Mouse (Mus musculus): ENCODE results near the gene Sik2. TPM values are rescaled to one million over a fixed set of nuclear protein-coding genes. Genes with fewer than 3 reads are reported as not detected.

Gene Sik2
- polyA plus RNA-seq, 1 experiment from 2014 or later: 14.3 TPM

DNA sequence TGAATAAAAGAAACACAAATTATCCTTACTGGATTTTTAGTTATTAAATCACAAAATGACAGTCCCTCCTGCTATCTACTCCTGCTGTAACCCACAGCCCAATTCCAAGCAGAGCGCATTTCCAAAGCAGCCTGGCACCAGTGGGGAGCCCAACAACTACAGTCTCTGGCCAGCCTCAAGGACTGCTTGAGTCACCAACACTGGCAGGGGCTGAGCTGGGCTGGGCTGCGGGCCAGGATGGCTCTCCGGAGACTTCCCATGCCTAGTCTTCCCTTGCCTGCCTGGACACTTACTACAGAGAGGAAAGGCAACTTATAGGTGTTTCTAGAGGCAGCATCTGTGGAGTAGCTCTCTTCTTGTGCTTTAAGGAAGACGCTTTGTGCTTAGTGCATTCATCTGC, 115.2 kb downstream of the Sik2 start:
- WGBS: 90% methylated on average over 4 of the region's 4 CpGs
- no peaks in the 10 kb centered on the region for H3K4me1 ChIP-seq
- H3K9ac ChIP-seq: no peak overlapping the region
- H3K27me3 ChIP-seq (replicated peaks): no peaks in the 10 kb centered on the region
- H3K9me3 ChIP-seq: no peaks in the 10 kb centered on the region
- H3K4me2 ChIP-seq (replicated peaks): no peak overlapping the region
- peaks cover 39% of the 10 kb centered on the region for H3K36me3 ChIP-seq
- H3K27ac ChIP-seq: no peak overlapping the region
- no peak for ATAC-seq (ENCODE audit: low FRiP score, low read depth)
- no peak overlapping the region for H3K4me3 ChIP-seq

DNA sequence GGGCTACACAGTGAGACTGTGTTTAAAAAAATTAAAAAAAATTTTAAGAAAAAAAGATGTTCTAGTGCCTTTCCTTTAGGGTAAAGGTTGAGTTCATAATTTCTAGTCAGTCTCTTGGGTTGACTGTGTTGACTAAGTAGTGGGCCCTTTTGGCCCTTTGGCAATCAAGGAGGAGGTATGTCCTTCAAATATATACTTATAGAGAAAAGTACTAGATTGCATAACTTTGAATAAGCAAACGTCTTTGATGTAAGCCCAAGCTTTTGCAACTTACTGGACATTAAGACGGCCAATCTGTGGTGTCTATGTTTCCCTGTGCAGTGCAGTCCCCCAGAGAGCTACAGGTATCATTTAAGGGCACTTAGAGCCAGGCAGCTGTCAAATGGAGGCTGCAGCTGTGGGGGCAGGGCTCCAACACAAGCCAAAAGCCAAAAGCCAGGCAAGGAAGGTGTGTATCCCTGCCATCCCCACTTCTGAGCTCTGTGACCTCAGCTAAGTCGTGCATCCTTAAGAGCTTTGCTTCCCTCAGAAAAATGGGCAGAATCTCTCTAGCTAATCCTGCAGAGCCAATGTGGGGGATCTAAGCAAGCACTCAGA, 118.3 kb downstream of the Sik2 start:
- no peak overlapping the region for H3K9ac ChIP-seq
- H3K27ac ChIP-seq: no peak overlapping the region
- no peaks in the 10 kb centered on the region for H3K9me3 ChIP-seq
- H3K4me1 ChIP-seq: no peaks in the 10 kb centered on the region
- H3K27me3 ChIP-seq (replicated peaks): no peaks in the 10 kb centered on the region
- no peak overlapping the region for H3K4me2 ChIP-seq (replicated peaks)
- H3K36me3 ChIP-seq: peaks cover 27% of the 10 kb centered on the region
- H3K4me3 ChIP-seq: no peak overlapping the region
- WGBS: 86% methylated on average over 3 of the region's 3 CpGs
- no peak for ATAC-seq (ENCODE audit: low FRiP score, low read depth)

DNA sequence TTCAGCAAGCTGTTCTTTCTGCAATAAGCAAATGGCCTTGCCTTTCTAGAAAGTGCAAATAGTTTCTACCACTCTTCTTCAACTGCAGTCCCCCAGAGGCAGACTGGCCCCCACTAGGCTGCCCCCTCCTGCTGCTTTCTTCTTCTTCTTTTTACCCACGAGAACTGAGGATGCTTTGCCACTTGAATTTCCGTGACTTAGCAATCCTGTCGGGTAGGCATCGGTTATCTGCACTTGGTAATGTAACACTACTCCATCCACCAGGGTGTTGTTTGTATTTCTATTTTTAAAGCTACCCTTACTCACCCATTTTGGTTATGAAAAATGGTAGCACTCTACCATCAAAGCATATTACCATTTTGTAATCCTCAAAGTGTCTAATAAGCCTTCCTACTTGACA, 118.9 kb downstream of the Sik2 start:
- WGBS: 87% methylated on average over 4 of the region's 4 CpGs
- peaks cover 22% of the 10 kb centered on the region; the same call in 1 of the 2 replicates for H3K36me3 ChIP-seq

DNA sequence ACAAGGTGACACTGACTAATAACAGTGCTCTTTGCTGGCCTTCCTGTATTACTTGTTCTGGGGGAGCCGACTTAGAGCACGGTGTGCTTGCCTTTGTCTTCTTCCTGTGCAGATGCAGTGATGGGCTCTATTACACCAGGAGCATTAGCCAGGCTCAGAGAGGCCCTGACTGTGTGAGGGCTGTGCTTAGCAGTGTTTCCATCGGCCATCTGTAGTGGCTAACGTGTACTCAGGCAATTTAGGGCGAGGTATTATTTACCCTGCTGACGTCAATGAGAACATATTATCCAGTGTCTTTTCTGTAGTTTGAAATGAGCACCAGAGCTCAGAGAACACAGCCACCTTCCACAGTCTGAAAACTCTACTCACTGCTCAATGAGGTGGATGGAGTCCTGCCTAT, 119.7 kb downstream of the Sik2 start:
- WGBS: 68% methylated on average over 6 of the region's 6 CpGs
- H3K36me3 ChIP-seq: peaks cover 18% of the 10 kb centered on the region; the same call in 1 of the 2 replicates
- no peak overlapping the region for H3K4me3 ChIP-seq

More for the DNA sequence above, 118.9 kb downstream of the Sik2 start:
- Histone ChIP-seq H3K27ac (no peak overlapping the region), H3K4me1 (no peaks in the 10 kb centered on the region), H3K27me3 (replicated peaks) (no peaks in the 10 kb centered on the region), H3K9me3 (no peaks in the 10 kb centered on the region), H3K4me3 (no peak overlapping the region), H3K4me2 (replicated peaks) (no peak overlapping the region), H3K9ac (no peak overlapping the region)
- no peak for ATAC-seq (ENCODE audit: low FRiP score, low read depth)

DNA sequence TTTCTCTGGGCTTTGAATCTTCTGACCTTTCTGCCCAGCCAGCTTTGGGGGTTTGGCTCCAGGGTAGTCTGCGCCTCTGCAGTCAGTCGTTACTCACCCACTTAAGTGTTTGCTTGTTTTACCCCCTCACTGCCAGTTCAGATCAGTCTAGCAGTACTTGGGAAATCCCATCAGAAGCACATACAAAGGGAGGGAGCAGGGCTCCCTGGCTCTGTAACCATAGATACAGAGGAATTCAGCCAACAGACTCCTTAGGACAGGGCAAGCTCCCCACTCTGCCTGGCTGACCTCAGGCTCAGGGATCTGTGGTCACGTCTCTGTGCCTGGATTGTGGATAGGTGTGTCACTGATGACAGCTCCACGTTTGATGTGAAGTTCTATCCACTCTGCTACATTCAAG, 121.5 kb downstream of the Sik2 start:
- Histone ChIP-seq H3K9ac (no peak overlapping the region), H3K4me1 (no peaks in the 10 kb centered on the region), H3K27ac (no peak overlapping the region), H3K9me3 (no peaks in the 10 kb centered on the region), H3K4me2 (replicated peaks) (no peak overlapping the region), H3K36me3 (peaks cover 23% of the 10 kb centered on the region), H3K27me3 (replicated peaks) (no peaks in the 10 kb centered on the region), H3K4me3 (no peak overlapping the region)
- WGBS: 54% methylated on average over 4 of the region's 4 CpGs
- ATAC-seq (ENCODE audit: low FRiP score, low read depth): no peak

More for the DNA sequence above, 119.7 kb downstream of the Sik2 start:
- Histone ChIP-seq H3K4me1 (no peaks in the 10 kb centered on the region), H3K27me3 (replicated peaks) (no peaks in the 10 kb centered on the region), H3K9me3 (no peaks in the 10 kb centered on the region), H3K27ac (no peak overlapping the region), H3K4me2 (replicated peaks) (no peak overlapping the region), H3K9ac (no peak overlapping the region)
- no peak for ATAC-seq (ENCODE audit: low FRiP score, low read depth)

DNA sequence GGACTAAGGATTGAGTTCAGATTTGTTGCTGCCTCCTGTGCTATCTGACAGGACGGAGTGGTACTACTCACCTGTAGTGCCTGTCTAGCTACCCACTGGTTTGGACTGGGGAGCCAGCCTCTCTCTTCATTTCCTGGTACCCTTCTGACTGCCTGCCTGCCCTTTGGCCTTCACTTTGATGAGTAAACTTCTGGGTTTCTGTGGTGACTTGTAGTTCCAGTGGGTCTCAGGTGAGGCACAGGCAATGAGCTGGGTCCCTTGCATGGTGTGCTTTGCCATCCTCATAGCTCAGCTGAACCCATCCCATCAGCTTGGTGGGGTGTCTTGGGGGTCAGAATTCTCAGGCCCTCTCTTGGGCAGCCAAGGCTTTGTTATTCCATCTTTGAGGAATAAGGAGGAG, 122.0 kb downstream of the Sik2 start:
- Histone ChIP-seq H3K27me3 (replicated peaks) (no peaks in the 10 kb centered on the region), H3K9ac (no peak overlapping the region), H3K27ac (no peak overlapping the region), H3K9me3 (no peaks in the 10 kb centered on the region), H3K4me1 (no peaks in the 10 kb centered on the region), H3K4me3 (no peak overlapping the region), H3K36me3 (peaks cover 20% of the 10 kb centered on the region), H3K4me2 (replicated peaks) (no peak overlapping the region)
- WGBS: 93% methylated on average over 1 of the region's 1 CpGs
- no peak for ATAC-seq (ENCODE audit: low FRiP score, low read depth)

DNA sequence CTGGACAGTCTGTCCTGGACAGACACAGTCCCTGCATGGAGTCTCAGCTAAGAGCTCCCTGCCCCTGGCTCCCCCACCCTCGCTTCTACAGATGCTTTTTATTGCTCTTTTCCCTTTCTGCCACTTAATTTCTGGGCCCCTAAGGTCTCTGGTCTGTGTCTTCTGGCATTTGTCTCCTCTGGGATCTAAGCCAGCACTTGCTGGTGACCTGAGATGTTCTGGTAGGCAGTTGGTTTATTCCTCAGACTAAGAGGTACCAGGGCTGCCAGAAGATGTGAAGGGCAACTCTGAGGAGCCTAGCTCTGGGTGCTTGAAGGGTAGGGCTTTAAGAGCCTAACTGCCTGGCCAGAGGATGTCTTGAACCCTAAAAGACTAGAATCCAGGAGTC, 123.3 kb downstream of the Sik2 start:
- H3K36me3 ChIP-seq: peaks cover 23% of the 10 kb centered on the region
- no peak for ATAC-seq (ENCODE audit: low FRiP score, low read depth)
- H3K4me3 ChIP-seq: no peak overlapping the region
- no peak overlapping the region for H3K9ac ChIP-seq
- H3K9me3 ChIP-seq: no peaks in the 10 kb centered on the region
- WGBS: 55% methylated on average over 1 of the region's 1 CpGs
- H3K27ac ChIP-seq: no peak overlapping the region
- H3K4me1 ChIP-seq: no peaks in the 10 kb centered on the region
- no peaks in the 10 kb centered on the region for H3K27me3 ChIP-seq (replicated peaks)
- H3K4me2 ChIP-seq (replicated peaks): no peak overlapping the region

DNA sequence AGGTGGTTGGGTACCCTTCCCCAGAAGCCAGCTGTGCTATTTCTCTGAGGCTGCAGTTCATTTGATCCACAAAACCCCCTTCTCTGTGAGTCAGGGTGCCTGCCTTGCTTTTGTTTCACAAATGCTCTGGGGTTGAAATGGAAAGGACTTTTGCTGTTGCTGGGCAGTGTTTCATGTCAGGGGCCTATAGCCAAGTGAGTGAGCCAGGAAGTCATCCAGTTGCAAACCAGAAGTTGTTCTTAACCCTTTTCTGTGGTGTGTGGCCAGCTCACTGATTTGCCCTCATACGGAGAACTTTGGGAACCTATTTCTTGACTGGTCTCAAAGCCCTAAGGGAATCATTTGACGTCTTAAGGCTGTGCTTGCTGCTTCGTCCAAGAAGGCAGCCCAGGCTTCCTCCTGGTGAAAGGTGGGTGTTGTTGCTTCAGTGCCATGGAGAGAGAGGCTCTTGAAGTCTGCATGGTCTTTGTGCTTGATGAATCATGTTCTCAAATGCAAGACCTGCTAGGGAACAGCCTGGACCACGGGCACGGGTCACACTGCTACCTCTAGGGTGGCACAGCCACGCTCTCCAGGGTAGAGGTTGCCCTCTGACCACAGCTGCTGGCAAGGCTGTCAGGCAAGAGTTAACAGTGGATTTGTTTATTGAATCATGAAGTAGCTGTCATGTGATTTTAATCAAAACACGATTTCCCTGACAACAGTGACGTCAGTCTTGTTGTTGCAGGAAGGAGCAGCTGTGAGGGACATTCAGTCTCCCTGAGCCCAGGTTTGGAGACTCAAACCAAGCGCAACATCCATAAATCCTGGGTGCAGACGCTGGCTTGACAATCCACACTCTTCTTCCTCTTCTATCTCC, 123.9 kb downstream of the Sik2 start:
- WGBS: 76% methylated on average over 10 of the region's 10 CpGs
- Histone ChIP-seq H3K4me3 (no peak overlapping the region), H3K27me3 (replicated peaks) (no peaks in the 10 kb centered on the region), H3K9me3 (no peaks in the 10 kb centered on the region), H3K36me3 (peaks cover 29% of the 10 kb centered on the region), H3K9ac (no peak overlapping the region), H3K4me1 (no peaks in the 10 kb centered on the region), H3K4me2 (replicated peaks) (no peak overlapping the region), H3K27ac (no peak overlapping the region)
- no peak for ATAC-seq (ENCODE audit: low FRiP score, low read depth)

DNA sequence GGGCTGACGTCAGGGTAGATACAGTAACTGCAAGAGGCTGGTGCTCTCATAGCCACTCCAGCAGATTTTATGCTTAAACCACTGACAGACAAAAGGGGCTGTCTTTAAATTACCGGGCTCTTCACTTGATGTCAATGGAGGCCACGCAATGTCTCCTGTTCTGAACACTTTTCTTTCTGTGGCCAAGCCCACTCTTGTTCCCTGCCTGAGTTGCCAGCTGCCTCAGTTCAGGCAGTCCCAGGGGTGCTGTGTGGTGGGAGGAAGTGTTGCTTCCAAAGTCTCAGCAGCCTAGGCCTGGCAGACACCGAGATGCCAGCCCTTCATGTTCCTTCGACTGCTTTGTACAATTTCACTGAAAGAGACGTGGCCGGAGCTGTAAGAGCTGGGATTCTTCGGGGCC, 124.8 kb downstream of the Sik2 start:
- no peaks in the 10 kb centered on the region for H3K27me3 ChIP-seq (replicated peaks)
- WGBS: 81% methylated on average over 8 of the region's 8 CpGs
- no peak overlapping the region for H3K9ac ChIP-seq
- no peaks in the 10 kb centered on the region for H3K9me3 ChIP-seq
- no peaks in the 10 kb centered on the region for H3K4me1 ChIP-seq
- no peak for ATAC-seq (ENCODE audit: low FRiP score, low read depth)
- no peak overlapping the region for H3K4me2 ChIP-seq (replicated peaks)
- H3K36me3 ChIP-seq: peaks cover 37% of the 10 kb centered on the region
- no peak overlapping the region for H3K4me3 ChIP-seq
- no peak overlapping the region for H3K27ac ChIP-seq

DNA sequence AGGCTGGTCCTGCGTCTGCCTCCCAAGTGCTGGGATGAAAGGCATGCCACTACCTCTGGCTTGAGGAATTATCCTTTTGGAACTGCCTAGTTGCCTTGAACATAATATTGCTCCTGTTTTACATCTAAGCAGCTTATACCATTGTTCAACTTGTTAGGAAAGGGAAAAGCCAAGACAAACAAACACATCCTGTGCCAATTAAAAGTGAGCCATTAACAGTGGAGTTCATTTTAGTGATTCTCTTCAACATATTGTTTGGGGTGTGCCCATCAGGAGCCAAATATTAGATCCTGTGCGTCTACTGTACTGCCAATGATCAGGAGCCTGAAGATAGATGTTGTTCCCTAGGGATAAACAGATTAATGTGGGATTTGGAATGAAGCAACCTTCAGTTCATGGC, 126.7 kb downstream of the Sik2 start:
- no peak for ATAC-seq (ENCODE audit: low FRiP score, low read depth)
- 91% methylated on average over 2 of the region's 2 CpGs for WGBS
- Histone ChIP-seq H3K4me2 (replicated peaks) (no peak overlapping the region), H3K27me3 (replicated peaks) (no peaks in the 10 kb centered on the region), H3K9ac (no peak overlapping the region), H3K36me3 (peaks cover 51% of the 10 kb centered on the region), H3K27ac (no peak overlapping the region), H3K9me3 (no peaks in the 10 kb centered on the region), H3K4me1 (no peaks in the 10 kb centered on the region), H3K4me3 (no peak overlapping the region)

DNA sequence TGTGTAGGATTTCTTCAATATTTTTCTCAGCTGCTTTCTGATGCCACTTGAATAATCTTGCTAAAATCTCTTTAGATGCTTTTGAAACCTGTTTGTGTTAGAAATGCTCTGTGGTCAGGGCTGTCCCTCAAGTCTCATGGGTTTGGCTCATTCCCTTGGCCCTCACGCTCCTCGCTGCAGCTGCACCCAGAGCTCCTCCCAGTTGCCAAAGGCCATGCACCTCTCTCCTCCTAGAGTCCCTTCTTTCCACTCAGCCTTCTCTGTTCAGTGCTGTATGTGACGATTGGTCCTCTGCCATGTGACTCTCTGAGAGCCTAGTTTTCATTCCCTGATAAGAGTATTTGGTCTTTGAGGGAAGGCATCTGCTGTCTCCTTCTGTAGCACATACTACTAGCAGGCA, 131.4 kb downstream of the Sik2 start:
- 96% methylated on average over 3 of the region's 3 CpGs for WGBS

DNA sequence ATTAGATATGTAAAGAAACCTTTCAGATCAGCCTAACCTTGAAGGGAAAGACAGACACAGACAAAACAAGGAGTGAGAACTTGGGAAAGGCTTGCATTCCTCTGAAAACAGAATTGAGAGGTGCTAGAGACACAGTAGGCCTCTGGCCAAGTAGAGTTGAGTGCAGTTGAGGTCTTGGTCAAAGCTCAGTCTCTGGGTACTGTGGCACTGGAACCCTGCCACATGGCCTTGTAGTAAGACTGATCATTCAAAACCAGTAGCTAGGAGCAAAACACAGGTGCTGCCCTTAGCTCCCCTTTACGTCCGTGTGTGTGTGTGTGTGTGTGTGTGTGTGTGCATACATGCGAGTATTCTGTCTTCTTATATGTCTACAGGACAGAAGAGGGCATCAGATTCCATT, 132.6 kb downstream of the Sik2 start:
- H3K9ac ChIP-seq: no peak overlapping the region
- H3K4me2 ChIP-seq (replicated peaks): no peak overlapping the region
- 97% methylated on average over 3 of the region's 3 CpGs for WGBS
- H3K27me3 ChIP-seq (replicated peaks): no peaks in the 10 kb centered on the region
- no peaks in the 10 kb centered on the region for H3K4me1 ChIP-seq
- no peak overlapping the region for H3K27ac ChIP-seq
- no peak overlapping the region for H3K4me3 ChIP-seq
- peaks cover 81% of the 10 kb centered on the region for H3K36me3 ChIP-seq
- no peak for ATAC-seq (ENCODE audit: low FRiP score, low read depth)
- H3K9me3 ChIP-seq: no peaks in the 10 kb centered on the region

More for the DNA sequence above, 131.4 kb downstream of the Sik2 start:
- Histone ChIP-seq H3K4me3 (no peak overlapping the region), H3K4me2 (replicated peaks) (no peak overlapping the region), H3K4me1 (no peaks in the 10 kb centered on the region), H3K9ac (no peak overlapping the region), H3K27ac (no peak overlapping the region), H3K36me3 (peaks cover 81% of the 10 kb centered on the region), H3K9me3 (no peaks in the 10 kb centered on the region), H3K27me3 (replicated peaks) (no peaks in the 10 kb centered on the region)
- ATAC-seq (ENCODE audit: low FRiP score, low read depth): no peak

DNA sequence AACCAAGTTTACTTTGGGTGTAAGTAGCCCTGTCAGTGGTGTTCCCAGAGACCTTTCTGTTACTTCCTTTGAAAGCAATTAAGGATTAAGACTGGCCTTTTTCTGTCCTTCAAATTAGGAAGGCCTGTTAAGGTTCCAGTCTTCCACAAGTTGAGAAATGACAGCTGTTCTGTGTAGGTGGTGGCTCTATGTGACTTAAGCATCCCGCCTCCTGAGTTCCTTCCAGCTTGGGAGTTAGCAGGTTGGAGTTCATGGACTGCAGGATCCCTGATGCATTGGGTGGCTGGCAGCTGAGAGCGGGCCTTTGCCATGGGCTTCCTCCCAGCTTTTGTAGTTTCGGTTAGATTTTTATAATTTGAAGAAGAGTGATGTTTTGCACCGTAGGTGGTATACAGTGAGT, 133.4 kb downstream of the Sik2 start:
- 94% methylated on average over 4 of the region's 4 CpGs for WGBS
- peaks cover 82% of the 10 kb centered on the region for H3K36me3 ChIP-seq

More for the DNA sequence above, 133.4 kb downstream of the Sik2 start:
- Histone ChIP-seq H3K27me3 (replicated peaks) (no peaks in the 10 kb centered on the region), H3K4me3 (no peak overlapping the region), H3K9me3 (no peaks in the 10 kb centered on the region), H3K4me2 (replicated peaks) (no peak overlapping the region), H3K27ac (no peak overlapping the region), H3K9ac (no peak overlapping the region), H3K4me1 (no peaks in the 10 kb centered on the region)
- no peak for ATAC-seq (ENCODE audit: low FRiP score, low read depth)

Data from neural tube, embryonic 12.5 days (tissue).